Mouse (Mus musculus) naive thymus-derived CD4-positive, alpha-beta T cell, adult 2 months (primary cell): ENCODE measurements at regions not wholly inside any gene's neighbourhood (a gene's known extent, or its start where the extent isn't known, plus 50 kb on each side); places are given as distances from the start of the nearest gene placed in this dataset.

Experiments used
- DNase-seq: peaks from one replicate; pipeline ENCODE4 v3.0.0-alpha.2; 2011; ENCODE audit warnings: low read depth

GRCm38 (mm10) chr14:47857731-47858556 lies 209.7 kb downstream of the Ktn1 start:
- DNase-seq = no peak

- no peak for DNase-seq
Observed at GRCm38 (mm10) chr14:47862556-47862955, 214.3 kb downstream of the Ktn1 start.

- DNase-seq = no peak
Observed at GRCm38 (mm10) chr14:47863067-47863466, 214.8 kb downstream of the Ktn1 start.

- DNase-seq = no peak
Observed at GRCm38 (mm10) chr14:47863701-47864100, 215.5 kb downstream of the Ktn1 start.

GRCm38 (mm10) chr14:47867017-47867416 lies 218.8 kb downstream of the Ktn1 start:
- no peak for DNase-seq

- DNase-seq = no peak
Observed at GRCm38 (mm10) chr14:47868258-47868780, 220.1 kb downstream of the Ktn1 start.

GRCm38 (mm10) chr14:47876585-47876984 lies 228.3 kb downstream of the Ktn1 start:
- no peak for DNase-seq

GRCm38 (mm10) chr14:47877167-47877566 lies 228.9 kb downstream of the Ktn1 start:
- no peak for DNase-seq

- DNase-seq = no peak
Observed at GRCm38 (mm10) chr14:47877771-47878443, 229.7 kb downstream of the Ktn1 start.

GRCm38 (mm10) chr14:47885326-47885725 lies 235.3 kb upstream of the Peli2 start:
- DNase-seq = no peak

- DNase-seq = no peak
Observed at GRCm38 (mm10) chr14:47890251-47891198, 230.1 kb upstream of the Peli2 start.

- DNase-seq = no peak
Observed at GRCm38 (mm10) chr14:47896581-47896980, 224.0 kb upstream of the Peli2 start.

GRCm38 (mm10) chr14:47897907-47898530 lies 222.6 kb upstream of the Peli2 start:
- no peak for DNase-seq

- no peak for DNase-seq
Observed at GRCm38 (mm10) chr14:47898605-47899004, 222.0 kb upstream of the Peli2 start.

- DNase-seq = no peak
Observed at GRCm38 (mm10) chr14:47905334-47905733, 215.3 kb upstream of the Peli2 start.

GRCm38 (mm10) chr14:47909129-47909528 lies 211.5 kb upstream of the Peli2 start:
- no peak for DNase-seq

GRCm38 (mm10) chr14:47910741-47911295 lies 209.8 kb upstream of the Peli2 start:
- DNase-seq = no peak

- no peak for DNase-seq
Observed at GRCm38 (mm10) chr14:47911546-47912545, 208.8 kb upstream of the Peli2 start.

GRCm38 (mm10) chr14:47915621-47916020 lies 205.0 kb upstream of the Peli2 start:
- no peak for DNase-seq
